Mouse (Mus musculus) fat pad, adult 2 months (tissue): Measurements from ENCODE around the gene Vmn1r148.
"Not testable (repeated sequence)": the region's sequence is repeated elsewhere in the genome, so short reads cannot be mapped to it uniquely, and the experiment has no call there.

Experiments used
- DNase-seq: peaks from one replicate; pipeline ENCODE4 v3.0.0-alpha.2; 2011; ENCODE audit warnings: low read depth, low spot score; ENCODE audit errors: extremely low read depth

Gene Vmn1r148

DNA sequence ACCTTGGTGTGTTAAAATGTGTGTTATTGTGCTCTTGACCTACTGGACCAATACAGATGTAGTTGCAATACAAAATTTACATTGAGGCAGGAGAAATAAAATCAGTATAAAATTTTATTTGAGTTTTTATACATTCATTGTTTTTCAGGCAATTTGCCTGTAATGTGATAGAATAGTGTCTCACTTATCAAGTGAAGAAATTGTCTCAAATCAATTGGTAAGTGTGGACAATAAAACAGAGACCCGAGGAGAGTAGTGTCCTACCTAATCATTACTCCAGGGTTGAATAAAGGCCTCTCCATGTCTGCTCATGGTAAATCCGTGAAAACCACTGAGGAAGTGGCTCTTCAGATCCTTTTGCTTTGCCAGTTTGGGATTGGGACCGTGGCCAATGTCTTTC is at the start of gene Vmn1r148:
TSS of gene Vmn1r148 (plus strand) at position 301 of the 400 bp plus-strand sequence.
- DNase-seq = not testable (repeated sequence)

DNA sequence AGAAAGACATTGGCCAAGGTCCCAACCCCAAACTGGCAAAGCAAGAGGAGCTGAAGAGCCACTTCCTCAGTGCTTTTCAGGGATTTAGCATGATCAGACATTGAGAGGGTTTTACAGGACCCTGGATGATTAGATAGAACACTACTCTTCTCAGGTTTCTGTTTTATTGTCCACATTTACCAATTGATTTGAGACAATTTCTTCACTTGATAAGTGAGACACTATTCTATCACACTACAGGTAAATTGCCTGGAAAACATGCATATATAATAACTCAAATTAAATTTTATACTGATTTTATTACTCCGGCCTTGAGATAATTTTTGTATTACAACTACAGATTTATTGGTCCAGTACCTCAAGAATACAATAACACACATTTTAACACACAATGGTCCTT is 42.4 kb upstream of the Vmn1r148 start, which contains the start of gene Gm8660:
TSS of gene Gm8660 (minus strand) at position 101 of the 400 bp plus-strand sequence.
- not testable (repeated sequence) for DNase-seq

DNA sequence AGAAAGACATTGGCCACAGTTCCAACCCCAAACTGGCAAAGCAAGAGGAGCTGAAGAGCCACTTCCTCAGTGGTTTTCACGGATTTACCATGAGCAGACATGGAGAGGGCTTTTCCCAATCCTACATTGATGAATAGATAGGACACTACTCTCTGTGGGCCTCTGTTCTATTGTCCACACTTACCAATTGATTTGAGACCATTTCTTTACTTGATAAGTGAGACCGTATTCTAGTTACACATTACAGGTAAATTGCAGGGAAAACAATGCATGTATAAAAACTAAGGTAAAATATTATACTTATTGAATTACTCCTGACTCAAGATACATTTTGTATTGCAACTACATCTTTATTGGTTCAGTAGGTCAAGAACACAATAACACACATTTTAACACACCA is 24.7 kb downstream of the Vmn1r148 start, which contains the start of gene Vmn1r149:
TSS of gene Vmn1r149 (minus strand) at position 101 of the 400 bp plus-strand sequence.
- DNase-seq = not testable (repeated sequence)

DNA sequence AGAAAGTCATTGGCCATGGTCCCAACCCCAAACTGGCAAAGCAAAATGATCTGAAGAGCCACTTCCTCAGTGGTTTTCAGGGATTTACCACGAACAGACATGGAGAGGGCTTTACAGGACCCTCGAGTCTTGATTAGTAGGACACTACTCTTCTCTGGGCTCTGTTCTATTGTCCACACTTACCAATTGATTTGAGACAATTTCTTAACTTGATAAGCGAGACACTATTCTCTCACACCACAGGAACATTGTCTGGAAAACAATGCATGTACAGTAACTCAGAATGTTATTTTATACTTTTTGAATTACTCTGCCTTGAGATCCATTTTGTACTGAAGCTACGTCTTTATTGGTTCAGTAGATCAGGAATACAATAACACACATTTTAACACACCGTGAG is 50.6 kb downstream of the Vmn1r148 start, which contains the start of gene Gm10665:
TSS of gene Gm10665 (minus strand) at position 101 of the 400 bp plus-strand sequence.
- DNase-seq = not testable (repeated sequence)
